Mouse (Mus musculus): ENCODE results near the gene Npas2. TPM values are rescaled to one million over a fixed set of nuclear protein-coding genes. Genes with fewer than 3 reads are reported as not detected.

The Npas2 gene
- polyA plus RNA-seq, 1 experiment, result 9.6 TPM

DNA sequence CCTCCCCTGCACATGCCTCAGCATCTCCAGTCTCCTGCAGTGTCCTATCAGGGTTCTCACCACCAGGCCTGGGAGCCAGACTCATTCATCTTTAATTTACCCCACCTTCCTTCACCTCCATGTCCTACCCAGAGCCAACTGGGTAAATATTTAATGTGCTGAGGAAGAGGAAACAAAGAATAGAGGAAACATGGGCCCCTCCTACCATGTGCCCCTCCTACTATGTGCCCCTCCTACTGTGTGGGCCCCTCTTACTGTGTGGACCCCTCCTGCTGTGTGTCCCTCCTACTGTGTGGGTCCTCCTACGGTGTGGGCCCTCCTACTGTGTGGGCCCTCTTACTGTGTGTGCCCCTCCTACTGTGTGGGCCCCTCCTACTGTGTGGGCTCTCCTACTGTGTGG, 51.2 kb downstream of the Npas2 start:
- H3K4me3 ChIP-seq (replicated peaks; ENCODE audit: extremely low read depth, low read depth, low read length), result no peak overlapping the region
- TF ChIP-seq POLR2A (IDR thresholded peaks at IDR 0.05; ENCODE audit: borderline replicate concordance, extremely low read depth, low read depth, low read length) (no peak), CTCF (IDR thresholded peaks at IDR 0.05; ENCODE audit: insufficient read depth, low read length) (no peak)
- no peak for DNase-seq
- H3K4me1 ChIP-seq (ENCODE audit: control insufficient read depth, insufficient read depth, low read length), result no peaks in the 10 kb centered on the region
- 79% methylated on average over 1 of the region's 1 CpGs for WGBS

DNA sequence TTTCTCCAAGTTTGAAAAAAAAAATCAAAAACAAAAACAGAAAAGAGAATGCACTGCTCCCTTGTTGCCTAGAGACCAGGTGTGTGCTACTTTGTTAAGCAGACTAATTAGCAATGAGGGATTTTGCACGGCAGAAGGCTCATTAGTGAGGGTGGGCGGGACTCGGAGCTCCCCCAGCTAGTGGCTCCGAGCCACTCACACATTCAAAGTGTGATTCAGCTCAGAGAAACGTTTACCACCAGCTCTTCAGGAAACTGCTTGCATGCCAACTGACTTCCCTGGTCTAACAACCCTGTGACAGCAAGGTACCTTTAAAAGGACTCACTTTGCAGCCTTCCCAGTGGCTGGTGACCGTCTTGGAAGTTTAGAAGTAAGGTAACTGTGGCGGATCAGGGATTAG, 58.1 kb downstream of the Npas2 start:
- no peaks in the 10 kb centered on the region for H3K4me1 ChIP-seq (ENCODE audit: control insufficient read depth, insufficient read depth, low read length)
- no peak for TF ChIP-seq POLR2A (IDR thresholded peaks at IDR 0.05; ENCODE audit: borderline replicate concordance, extremely low read depth, low read depth, low read length)
- no peak for TF ChIP-seq CTCF (IDR thresholded peaks at IDR 0.05; ENCODE audit: insufficient read depth, low read length)
- DNase-seq, result no peak
- no peak overlapping the region for H3K4me3 ChIP-seq (replicated peaks; ENCODE audit: extremely low read depth, low read depth, low read length)
- 43% methylated on average over 7 of the region's 7 CpGs for WGBS

DNA sequence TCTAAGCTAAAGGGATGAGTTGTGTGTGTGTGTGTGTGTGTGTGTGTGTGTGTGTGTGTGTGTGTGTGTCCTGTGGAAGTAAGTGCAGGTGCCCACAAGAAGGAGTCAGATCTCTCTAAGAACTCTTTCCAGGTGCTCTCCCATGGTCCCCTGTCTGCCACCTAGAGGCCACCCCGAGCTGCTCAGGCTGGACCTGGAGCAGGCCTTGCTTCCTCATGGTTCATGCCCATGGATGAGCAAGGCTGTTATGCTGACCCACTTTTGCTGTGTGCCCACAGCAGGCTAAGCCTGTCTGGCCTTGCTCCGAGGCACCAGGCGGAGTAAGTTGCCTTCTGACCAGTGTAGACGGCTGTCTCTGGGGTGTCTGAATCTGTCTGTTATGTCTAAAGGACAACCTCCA, 60.2 kb downstream of the Npas2 start:
- WGBS, result 82% methylated on average over 4 of the region's 4 CpGs
- no peak for DNase-seq
- H3K4me1 ChIP-seq (ENCODE audit: control insufficient read depth, insufficient read depth, low read length), result no peaks in the 10 kb centered on the region
- H3K4me3 ChIP-seq (replicated peaks; ENCODE audit: extremely low read depth, low read depth, low read length), result no peak overlapping the region
- no peak for TF ChIP-seq POLR2A (IDR thresholded peaks at IDR 0.05; ENCODE audit: borderline replicate concordance, extremely low read depth, low read depth, low read length)
- TF ChIP-seq CTCF (IDR thresholded peaks at IDR 0.05; ENCODE audit: insufficient read depth, low read length), result peak; percentile 52

- TF ChIP-seq POLR2A (IDR thresholded peaks at IDR 0.05; ENCODE audit: borderline replicate concordance, extremely low read depth, low read depth, low read length) (no peak), CTCF (IDR thresholded peaks at IDR 0.05; ENCODE audit: insufficient read depth, low read length) (no peak)
- 93% methylated on average over 9 of the region's 9 CpGs for WGBS
- H3K4me3 ChIP-seq (replicated peaks; ENCODE audit: extremely low read depth, low read depth, low read length), result no peak overlapping the region
Observed at GRCm38 (mm10) chr1:39256051-39256450, 62.5 kb downstream of the Npas2 start.

GRCm38 (mm10) chr1:39256513-39257330, 63.2 kb downstream of the Npas2 start:
- WGBS, result 85% methylated on average over 8 of the region's 8 CpGs
- no peak for DNase-seq
- TF ChIP-seq POLR2A (IDR thresholded peaks at IDR 0.05; ENCODE audit: borderline replicate concordance, extremely low read depth, low read depth, low read length), result no peak
- TF ChIP-seq CTCF (IDR thresholded peaks at IDR 0.05; ENCODE audit: insufficient read depth, low read length), result no peak
- Histone ChIP-seq H3K4me3 (replicated peaks; ENCODE audit: extremely low read depth, low read depth, low read length) (no peak overlapping the region), H3K4me1 (ENCODE audit: control insufficient read depth, insufficient read depth, low read length) (no peaks in the 10 kb centered on the region)

More at GRCm38 (mm10) chr1:39256051-39256450, 62.5 kb downstream of the Npas2 start:
- DNase-seq, result no peak
- H3K4me1 ChIP-seq (ENCODE audit: control insufficient read depth, insufficient read depth, low read length), result no peaks in the 10 kb centered on the region

GRCm38 (mm10) chr1:39257331-39257594, 63.7 kb downstream of the Npas2 start:
- no peak overlapping the region for H3K4me3 ChIP-seq (replicated peaks; ENCODE audit: extremely low read depth, low read depth, low read length)
- H3K4me1 ChIP-seq (ENCODE audit: control insufficient read depth, insufficient read depth, low read length), result no peaks in the 10 kb centered on the region
- no peak for DNase-seq

GRCm38 (mm10) chr1:39259668-39260067, 66.1 kb downstream of the Npas2 start:
- no peak for DNase-seq
- no peaks in the 10 kb centered on the region for H3K4me1 ChIP-seq (ENCODE audit: control insufficient read depth, insufficient read depth, low read length)
- 67% methylated on average over 3 of the region's 3 CpGs for WGBS

More at GRCm38 (mm10) chr1:39257331-39257594, 63.7 kb downstream of the Npas2 start:
- WGBS, result 70% methylated on average over 3 of the region's 3 CpGs
- TF ChIP-seq POLR2A (IDR thresholded peaks at IDR 0.05; ENCODE audit: borderline replicate concordance, extremely low read depth, low read depth, low read length) (no peak), CTCF (IDR thresholded peaks at IDR 0.05; ENCODE audit: insufficient read depth, low read length) (no peak)

DNA sequence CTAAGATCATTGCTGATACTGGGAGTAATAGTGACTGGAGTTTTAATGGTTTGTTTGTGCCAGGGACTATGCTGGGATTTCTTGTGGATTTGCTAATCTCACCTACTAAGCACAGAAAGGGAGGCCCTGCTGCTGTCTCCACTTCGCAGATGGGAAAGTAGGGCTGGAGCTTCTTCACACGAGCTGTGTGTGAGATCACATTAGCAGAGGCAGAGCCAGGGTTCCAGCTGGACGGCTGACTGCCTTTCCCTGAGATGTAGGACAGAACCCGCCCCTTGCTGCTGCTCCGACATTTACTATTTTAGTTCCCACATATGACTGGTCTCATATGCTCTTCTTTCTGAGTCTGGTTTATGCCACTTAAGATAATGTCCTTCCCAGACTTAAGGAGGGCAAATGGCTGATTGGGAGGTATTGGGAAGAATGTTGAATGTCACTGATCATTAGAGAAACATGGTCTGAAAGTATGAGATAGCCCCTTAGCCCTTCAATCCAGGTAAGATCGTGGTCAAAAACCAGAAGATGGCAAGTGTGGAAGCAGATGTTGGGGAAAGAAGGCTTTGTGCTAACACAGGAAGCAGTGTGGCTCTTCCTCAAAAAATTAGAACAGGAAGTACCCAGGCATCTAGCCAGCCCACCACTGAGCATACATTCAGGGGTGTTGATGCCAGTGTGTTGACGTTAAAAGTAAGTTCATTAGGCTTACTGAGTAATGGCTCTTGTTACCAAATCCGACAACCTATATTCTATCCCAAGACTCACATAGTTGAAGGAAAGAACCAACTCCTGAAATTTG, 66.8 kb downstream of the Npas2 start:
- H3K4me1 ChIP-seq (ENCODE audit: control insufficient read depth, insufficient read depth, low read length), result no peaks in the 10 kb centered on the region
- WGBS, result 64% methylated on average over 8 of the region's 8 CpGs
- H3K4me3 ChIP-seq (replicated peaks; ENCODE audit: extremely low read depth, low read depth, low read length), result no peak overlapping the region
- DNase-seq, result no peak
- no peak for TF ChIP-seq POLR2A (IDR thresholded peaks at IDR 0.05; ENCODE audit: borderline replicate concordance, extremely low read depth, low read depth, low read length)

More at GRCm38 (mm10) chr1:39259668-39260067, 66.1 kb downstream of the Npas2 start:
- no peak for TF ChIP-seq CTCF (IDR thresholded peaks at IDR 0.05; ENCODE audit: insufficient read depth, low read length)
- TF ChIP-seq POLR2A (IDR thresholded peaks at IDR 0.05; ENCODE audit: borderline replicate concordance, extremely low read depth, low read depth, low read length), result no peak
- no peak overlapping the region for H3K4me3 ChIP-seq (replicated peaks; ENCODE audit: extremely low read depth, low read depth, low read length)

DNA sequence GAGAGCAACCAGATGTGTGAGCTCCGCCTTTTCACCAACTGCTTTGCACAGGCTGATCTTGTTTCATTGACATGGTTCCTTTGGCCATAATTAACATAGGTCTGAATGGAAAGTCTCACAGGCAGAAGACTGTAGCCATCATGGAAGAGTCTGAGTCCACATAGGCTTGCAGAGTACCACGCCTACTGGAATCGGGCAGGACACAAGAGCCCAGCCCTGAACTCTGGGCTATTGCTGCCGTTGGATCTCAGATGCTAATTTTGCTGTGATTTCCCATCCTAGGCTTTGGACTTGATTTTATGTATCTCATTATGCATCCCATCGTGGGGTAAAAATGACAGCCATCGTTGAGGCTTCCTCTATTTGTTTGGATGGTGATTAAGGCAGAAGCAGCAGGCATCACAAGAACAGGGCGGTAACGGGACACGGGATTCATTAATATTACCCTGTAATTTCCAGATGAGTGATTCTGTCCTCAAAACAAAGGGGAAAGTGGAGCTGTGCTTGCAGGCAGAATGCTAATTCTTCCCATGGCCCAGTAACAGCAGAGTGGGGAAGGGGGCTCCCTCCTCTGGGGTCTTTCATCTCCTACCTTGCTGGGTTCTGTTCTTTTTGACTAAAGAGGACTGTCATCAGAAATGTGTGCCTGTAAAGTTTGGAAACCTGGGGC, 73.4 kb downstream of the Npas2 start:
- no peak for DNase-seq
- TF ChIP-seq POLR2A (IDR thresholded peaks at IDR 0.05; ENCODE audit: borderline replicate concordance, extremely low read depth, low read depth, low read length) (no peak), CTCF (IDR thresholded peaks at IDR 0.05; ENCODE audit: insufficient read depth, low read length) (no peak)
- H3K4me3 ChIP-seq (replicated peaks; ENCODE audit: extremely low read depth, low read depth, low read length), result no peak overlapping the region
- H3K4me1 ChIP-seq (ENCODE audit: control insufficient read depth, insufficient read depth, low read length), result no peaks in the 10 kb centered on the region
- WGBS, result 92% methylated on average over 9 of the region's 9 CpGs

Data from lung, adult 2 months (tissue).